Mouse (Mus musculus): ENCODE results near the gene Fgfr2.
"Not testable (repeated sequence)": the region's sequence is repeated elsewhere in the genome, so short reads cannot be mapped to it uniquely, and the experiment has no call there.

Gene Fgfr2

GRCm38 (mm10) chr7:132478295-132478809 is 644.8 kb downstream of the Fgfr2 start:
- DNase-seq = peak in 1 of 2 experiments; percentile 21

DNA sequence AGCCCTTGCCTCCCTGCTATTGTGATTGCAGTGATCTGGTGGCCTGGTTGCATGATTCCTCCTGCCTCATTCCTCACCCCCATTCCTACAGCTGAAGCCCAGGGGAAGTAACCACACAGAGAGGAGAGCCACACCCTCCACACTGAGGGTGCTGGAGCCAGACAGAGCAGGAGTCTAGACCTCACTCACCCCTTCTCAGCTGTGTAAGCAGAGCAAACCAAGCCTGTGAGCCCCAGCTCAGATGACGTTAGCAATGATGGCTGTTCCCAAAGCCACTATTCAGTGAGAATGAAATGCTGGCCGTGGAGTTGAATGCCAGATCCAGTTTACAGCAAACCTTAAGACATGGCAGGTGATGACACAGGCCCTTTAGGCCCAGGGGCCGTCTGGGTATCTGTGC is 645.4 kb downstream of the Fgfr2 start:
- no peak for DNase-seq

DNA sequence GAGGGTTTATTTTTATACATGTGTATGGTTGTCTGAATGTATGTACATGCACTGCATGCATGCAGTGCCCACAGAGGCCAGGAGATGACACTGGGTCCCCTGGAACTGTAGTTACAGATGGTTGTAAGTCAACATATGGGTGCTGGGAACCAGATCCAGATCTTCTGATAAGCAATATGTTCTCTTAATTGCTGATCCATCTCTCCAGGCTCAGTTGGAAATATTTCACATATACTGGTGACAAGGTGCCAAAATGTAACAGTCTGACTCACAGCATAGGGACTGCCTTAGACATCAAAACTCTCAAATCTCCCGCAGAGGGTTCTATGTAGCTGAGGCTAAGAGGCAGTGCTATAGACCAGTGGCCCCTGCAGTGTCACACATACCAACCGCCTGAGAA is 646.7 kb downstream of the Fgfr2 start:
- DNase-seq = no peak

DNA sequence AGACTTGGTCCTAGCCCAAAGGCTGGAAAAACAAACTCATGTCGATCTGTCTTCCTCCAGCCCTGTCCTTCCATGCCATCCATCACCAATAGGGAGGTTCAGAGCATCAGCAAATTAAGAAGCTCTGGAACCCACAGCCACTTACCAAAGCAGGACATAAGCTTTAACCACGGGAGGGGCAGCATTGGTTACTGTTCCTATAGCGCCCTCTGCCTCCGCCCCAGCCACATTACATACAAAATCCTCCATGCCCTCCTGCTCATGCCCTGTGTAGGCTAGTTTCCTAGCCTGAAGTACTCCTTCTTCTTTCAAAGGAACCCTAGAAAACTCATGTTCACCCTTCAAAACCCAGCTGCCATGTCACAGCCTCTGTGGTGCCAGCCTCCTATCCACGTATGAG is 648.1 kb downstream of the Fgfr2 start:
- DNase-seq = peak; percentile 70 to 72

GRCm38 (mm10) chr7:132471327-132471726 is 651.8 kb downstream of the Fgfr2 start:
- DNase-seq = peak; percentile 29 to 44

- no peak for DNase-seq
Observed at GRCm38 (mm10) chr7:132468391-132468790, 654.8 kb downstream of the Fgfr2 start.

- DNase-seq = no peak
Observed at GRCm38 (mm10) chr7:132465897-132466296, 657.3 kb downstream of the Fgfr2 start.

- no peak for DNase-seq
Observed at GRCm38 (mm10) chr7:132464894-132465293, 658.3 kb downstream of the Fgfr2 start.

GRCm38 (mm10) chr7:132458493-132458892 is 664.7 kb downstream of the Fgfr2 start:
- DNase-seq = no peak

GRCm38 (mm10) chr7:132455071-132455720 is 668.0 kb downstream of the Fgfr2 start:
- peak in 1 of 2 experiments; percentile 18 for DNase-seq

GRCm38 (mm10) chr7:132449891-132450735 is 673.0 kb downstream of the Fgfr2 start:
- DNase-seq = no peak

GRCm38 (mm10) chr7:132448511-132449154 is 674.5 kb downstream of the Fgfr2 start:
- no peak for DNase-seq

DNA sequence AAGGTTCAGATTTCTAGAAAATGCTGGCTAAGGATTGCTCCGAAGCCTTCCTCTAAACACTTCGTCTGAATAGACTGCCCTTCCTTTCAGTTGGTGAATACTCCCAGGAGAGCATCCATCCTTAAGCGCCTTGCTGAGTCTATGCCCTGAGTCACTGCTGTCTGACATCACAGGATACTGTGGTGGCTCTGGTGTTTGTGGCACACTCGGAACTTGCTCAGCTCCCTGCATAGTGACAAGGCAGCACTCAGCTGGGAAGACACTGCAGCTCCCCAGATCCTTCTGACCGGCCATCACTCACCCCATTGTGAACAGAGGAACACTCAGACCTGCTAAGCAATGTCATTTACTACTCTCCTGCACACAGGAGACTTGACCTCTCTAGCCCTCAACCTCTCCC is 675.6 kb downstream of the Fgfr2 start:
- no peak for DNase-seq

DNA sequence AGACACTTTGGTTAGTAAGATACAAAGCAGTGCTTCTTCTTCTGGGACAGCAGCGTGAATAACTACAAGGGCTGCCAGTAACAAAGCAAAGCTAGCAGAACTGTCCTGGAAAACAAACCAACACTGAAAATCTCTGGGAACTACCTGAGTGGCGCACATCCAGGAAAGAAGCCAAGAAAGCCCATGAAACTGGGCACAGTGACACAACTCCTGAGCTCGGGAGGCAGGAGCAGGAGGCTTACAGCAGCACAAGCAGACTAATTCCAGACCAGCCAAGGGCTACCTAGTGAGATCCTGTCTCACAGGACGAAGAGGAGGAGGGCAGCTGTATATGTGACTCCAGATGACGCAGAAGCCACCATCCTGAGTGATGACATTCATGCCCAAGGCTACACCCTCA is 676.3 kb downstream of the Fgfr2 start:
- peak; percentile 59 to 79 for DNase-seq

DNA sequence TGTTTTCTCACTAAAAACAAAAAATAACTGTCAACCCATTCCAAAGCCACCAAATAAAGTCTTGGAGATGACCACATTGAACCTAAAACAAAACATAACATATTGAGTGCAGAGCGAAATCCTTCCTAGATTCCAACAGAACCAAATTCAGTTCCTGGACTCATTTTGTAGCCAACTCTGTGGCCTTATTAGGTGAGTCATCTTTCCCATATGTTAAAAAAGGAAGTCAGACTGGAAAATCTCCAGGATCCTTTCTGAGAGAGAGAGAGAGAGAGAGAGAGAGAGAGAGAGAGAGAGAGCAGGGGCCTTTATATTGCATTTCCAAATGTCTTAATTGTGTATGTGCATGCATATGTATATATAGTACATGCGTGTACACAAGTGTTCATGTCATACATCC is 678.9 kb downstream of the Fgfr2 start:
- no peak for DNase-seq

GRCm38 (mm10) chr7:132443769-132444168 is 679.4 kb downstream of the Fgfr2 start:
- peak in 1 of 2 experiments; percentile 16 for DNase-seq

DNA sequence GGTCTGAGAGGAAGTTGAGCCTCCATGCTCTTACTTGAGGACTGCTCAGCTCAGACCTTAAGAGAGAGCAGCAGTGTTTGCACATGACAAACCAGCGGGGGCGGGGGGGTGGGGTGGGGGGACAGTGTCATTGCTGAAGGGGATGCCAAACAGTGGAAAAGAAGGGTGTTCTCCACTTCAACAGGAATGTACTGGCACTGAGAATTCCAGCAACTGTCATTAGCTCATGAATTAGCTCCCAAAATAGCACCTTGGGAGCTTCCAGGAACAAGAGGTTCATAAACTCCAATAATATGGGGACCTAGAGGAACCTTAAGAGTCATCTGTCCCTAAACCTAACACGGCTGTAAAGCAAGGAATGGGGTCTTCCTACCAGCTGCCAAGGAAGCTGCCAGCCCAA is 680.0 kb downstream of the Fgfr2 start:
- no peak for DNase-seq

GRCm38 (mm10) chr7:132442133-132442763 is 680.9 kb downstream of the Fgfr2 start:
- not testable (repeated sequence) for DNase-seq

GRCm38 (mm10) chr7:132439916-132440315 is 683.2 kb downstream of the Fgfr2 start:
- no peak for DNase-seq

DNA sequence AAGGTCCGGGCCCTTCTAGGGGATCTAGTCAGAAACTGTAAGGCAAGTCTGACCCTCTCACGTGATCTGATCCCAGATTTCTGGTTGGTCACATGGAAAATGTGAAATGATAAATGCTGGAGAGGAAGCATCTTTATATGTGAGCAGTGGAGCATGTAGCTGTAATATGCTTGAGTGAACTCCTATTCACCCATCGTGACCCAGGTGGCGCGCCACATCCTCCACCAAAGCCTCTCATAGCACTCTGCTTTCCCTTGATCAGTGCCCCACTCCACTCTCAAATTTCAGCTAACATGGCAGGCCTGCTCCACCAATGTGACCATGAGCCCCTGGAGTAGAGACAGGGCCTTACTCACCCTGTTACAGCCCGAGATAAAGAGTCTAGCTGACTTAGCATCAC is 685.1 kb downstream of the Fgfr2 start:
- DNase-seq = no peak

- DNase-seq = no peak
Observed at GRCm38 (mm10) chr7:132437431-132437830, 685.7 kb downstream of the Fgfr2 start.

DNA sequence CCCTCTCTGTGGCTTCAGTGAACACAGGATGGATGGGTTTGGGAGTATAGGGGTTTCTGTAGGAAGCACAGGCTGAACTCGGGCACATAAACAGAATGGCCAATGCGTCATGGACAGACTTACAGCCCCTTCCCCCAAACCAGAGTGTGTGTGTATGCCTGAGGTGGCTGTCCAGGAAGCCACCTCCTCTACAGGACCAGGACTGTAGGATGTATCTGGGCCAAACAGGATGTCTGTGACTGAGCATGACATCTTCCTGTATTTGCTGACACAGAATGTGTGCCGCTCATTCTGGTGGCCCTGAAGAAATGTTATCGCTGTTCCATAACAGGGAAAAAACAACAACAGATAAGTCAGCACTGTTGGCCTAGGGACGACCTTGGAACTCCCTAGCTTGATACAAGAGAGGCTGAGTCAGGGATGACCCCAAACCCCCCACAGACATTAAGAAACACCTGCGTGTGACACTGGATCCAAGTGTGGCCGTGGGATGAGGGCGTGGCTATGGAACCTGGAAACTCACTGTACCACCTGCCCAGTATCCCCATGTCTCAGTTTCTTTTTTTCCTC is 687.6 kb downstream of the Fgfr2 start:
- no peak for DNase-seq

GRCm38 (mm10) chr7:132429324-132429723 is 693.8 kb downstream of the Fgfr2 start:
- DNase-seq = peak in 1 of 2 experiments; percentile 23
